ENCODE assay signal across 17 mouse cellular contexts in the genomic region with DNA sequence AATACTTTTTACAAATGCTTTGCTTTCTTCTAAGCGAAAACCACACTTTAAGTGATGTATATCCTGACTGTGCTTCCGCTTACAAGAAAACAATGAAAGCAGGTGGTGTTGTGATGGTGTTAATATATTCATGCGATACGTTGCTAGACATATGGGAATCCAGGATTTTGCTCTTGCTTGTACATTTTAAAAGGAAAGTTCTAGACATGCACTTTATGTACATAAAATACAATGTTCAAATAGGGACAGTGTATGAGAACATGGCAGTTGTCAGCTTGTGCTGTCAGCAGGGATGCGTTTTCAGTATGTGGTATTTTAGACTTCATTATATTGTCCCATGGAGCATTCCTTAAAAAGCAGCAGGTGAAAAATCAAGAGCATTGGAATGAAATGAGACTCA.
"Had no signal": no experiment of that assay in that cellular context is flagged by ENCODE, and none has a peak within 500 bp of the region (broad histone marks: within the 10 kb centered on the region; RNA-seq: fewer than 3 reads in every experiment).

No protein-coding gene starts in this region.

- H3K4me1 ChIP-seq: limb, embryonic 15.5 days; liver, embryonic 13.5 days; lung, embryonic 15.5 days; megakaryocyte, embryonic 14.5 days; neural tube, embryonic 15.5 days had no signal

- H3K4me3 ChIP-seq: limb, embryonic 15.5 days; liver, embryonic 13.5 days; lung, embryonic 15.5 days; megakaryocyte, embryonic 14.5 days; myocyte; neural tube, embryonic 15.5 days had no signal

- H3K9ac ChIP-seq: limb, embryonic 15.5 days; liver, embryonic 13.5 days; liver, postnatal 0 days; lung, embryonic 15.5 days; neural tube, embryonic 15.5 days had no signal

- H3K4me2 ChIP-seq: limb, embryonic 15.5 days; liver, embryonic 13.5 days; lung, embryonic 15.5 days; neural tube, embryonic 15.5 days had no signal

- DNase-seq: kidney, adult 9 months; kidney, postnatal 36 days; layer of hippocampus, adult 9-11 months; layer of hippocampus, postnatal 36 days; liver, embryonic 13.5 days; liver, postnatal 0 days; lung, postnatal 14 days; thymus, adult 18-20 months; thymus, postnatal 14 days had no signal

- H3K36me3 ChIP-seq: limb, embryonic 15.5 days; liver, embryonic 13.5 days; lung, embryonic 15.5 days; neural tube, embryonic 15.5 days had no signal

- H3K9me3 ChIP-seq: limb, embryonic 15.5 days; liver, embryonic 13.5 days; lung, embryonic 15.5 days; megakaryocyte, embryonic 14.5 days; neural tube, embryonic 15.5 days had no signal

- ATAC-seq: liver, postnatal 0 days had no signal

- H3K27ac ChIP-seq: kidney, postnatal 0 days; limb, embryonic 15.5 days; liver, embryonic 13.5 days; lung, embryonic 15.5 days; macrophage; neural tube, embryonic 15.5 days; stomach, postnatal 0 days had no signal

- H3K27me3 ChIP-seq: limb, embryonic 15.5 days; liver, embryonic 13.5 days; lung, embryonic 15.5 days; megakaryocyte, embryonic 14.5 days; neural tube, embryonic 15.5 days had no signal
